Mouse (Mus musculus) left cerebral cortex, adult 2 months (tissue): ENCODE results near the gene Dpm2. TPM values are rescaled to one million over a fixed set of nuclear protein-coding genes. Genes with fewer than 3 reads are reported as not detected.

Experiments
- DNase-seq, 2 experiments: peaks; one replicate each; pipeline ENCODE4 v3.0.0; 2021 to 2022; ENCODE audit warnings: low spot score in 2 of 2, mixed read lengths in 1 of 2; ENCODE audit errors: extremely low spot score in 1 of 2
- H3K27ac ChIP-seq: fragments of 200-600 bp; 2 replicates; pipeline ENCODE4 v1.8.1; 2022
- H3K4me3 ChIP-seq: fragments of 200-600 bp; 2 replicates; pipeline ENCODE4 v1.8.1; 2022
- CTCF ChIP-seq: fragments of 200-600 bp; IDR thresholded peaks from 2 replicates; pipeline ENCODE4 v1.8.1; 2022; ENCODE audit warnings: antibody characterized with exemption, mild to moderate bottlenecking, moderate library complexity
- intact Hi-C: fragments of 180-260 bp; cut with DNase I; formaldehyde crosslinking; loops from one replicate; pipeline ENCODE4 v1.15.1; 2025
- total RNA-seq, 2 experiments: library from RNA; stranded (reverse); gene quantifications; 2 replicates each; pipeline ENCODE4 v1.2.3; 2021

Gene Dpm2
- total RNA-seq, 2 experiments from 2014 or later = 79.4 to 82.6 TPM

GRCm38 (mm10) chr2:32547964-32548739 lies 22.5 kb upstream of the Dpm2 start:
- Histone ChIP-seq H3K27ac (no peak overlapping the region; the same call in 1 of the 2 replicates), H3K4me3 (no peak overlapping the region)
- no peak for TF ChIP-seq CTCF
- intact Hi-C loops = no loop called here
- no peak for DNase-seq

GRCm38 (mm10) chr2:32549171-32549570 lies 21.5 kb upstream of the Dpm2 start:
- DNase-seq = no peak
- no peak overlapping the region for H3K4me3 ChIP-seq
- intact Hi-C loops = no loop called here
- no peak for TF ChIP-seq CTCF
- H3K27ac ChIP-seq = peak overlapping the region; percentile 5; the same call in 1 of the 2 replicates

GRCm38 (mm10) chr2:32549764-32550163 lies 20.9 kb upstream of the Dpm2 start:
- DNase-seq = peak in 1 of 2 experiments; percentile 36
- Histone ChIP-seq H3K4me3 (no peak overlapping the region), H3K27ac (peak overlapping the region; percentile 41; the same call in 1 of the 2 replicates)
- intact Hi-C loops = no loop called here
- TF ChIP-seq CTCF = no peak

GRCm38 (mm10) chr2:32551236-32551635 lies 19.4 kb upstream of the Dpm2 start:
- DNase-seq = no peak
- Histone ChIP-seq H3K4me3 (no peak overlapping the region), H3K27ac (no peak overlapping the region)
- intact Hi-C loops = no loop called here
- TF ChIP-seq CTCF = no peak

GRCm38 (mm10) chr2:32553592-32554148 lies 17.0 kb upstream of the Dpm2 start:
- H3K4me3 ChIP-seq = no peak overlapping the region
- no peak for DNase-seq
- TF ChIP-seq CTCF = no peak
- intact Hi-C loops = no loop called here
- no peak overlapping the region for H3K27ac ChIP-seq

GRCm38 (mm10) chr2:32555484-32555883 lies 15.2 kb upstream of the Dpm2 start:
- no peak for DNase-seq
- Histone ChIP-seq H3K27ac (no peak overlapping the region; the same call in 1 of the 2 replicates), H3K4me3 (no peak overlapping the region)
- no peak for TF ChIP-seq CTCF
- intact Hi-C loops = no loop called here

GRCm38 (mm10) chr2:32556019-32556418 lies 14.6 kb upstream of the Dpm2 start:
- H3K4me3 ChIP-seq = no peak overlapping the region
- intact Hi-C loops = no loop called here
- no peak for TF ChIP-seq CTCF
- DNase-seq = no peak
- peak overlapping the region; percentile 19; the same call in 1 of the 2 replicates for H3K27ac ChIP-seq

- H3K4me3 ChIP-seq = no peak overlapping the region
- no peak for DNase-seq
These were observed 11.1 kb upstream of the Dpm2 start for GRCm38 (mm10) chr2:32559570-32559969.

GRCm38 (mm10) chr2:32566536-32567063 lies 4.1 kb upstream of the Dpm2 start:
- peak; percentile 61 to 64 for DNase-seq
- TF ChIP-seq CTCF = peak; percentile 92
- Histone ChIP-seq H3K4me3 (no peak overlapping the region), H3K27ac (no peak overlapping the region)
- intact Hi-C loops = loop anchor here (1.0 to 2.0 kb wide), 3 partner anchors 31 to 170 kb away; partner anchors contain the start of gene Fam102a

More at GRCm38 (mm10) chr2:32559570-32559969, 11.1 kb upstream of the Dpm2 start:
- intact Hi-C loops = no loop called here
- no peak for TF ChIP-seq CTCF
- peak overlapping the region; percentile 78 for H3K27ac ChIP-seq

GRCm38 (mm10) chr2:32568149-32568548 lies 2.5 kb upstream of the Dpm2 start:
- Histone ChIP-seq H3K4me3 (no peak overlapping the region), H3K27ac (no peak overlapping the region)
- no peak for TF ChIP-seq CTCF
- no peak for DNase-seq
- intact Hi-C loops = no loop called here

GRCm38 (mm10) chr2:32568941-32569340 lies 1.7 kb upstream of the Dpm2 start:
- Histone ChIP-seq H3K4me3 (no peak overlapping the region), H3K27ac (no peak overlapping the region)
- intact Hi-C loops = no loop called here
- no peak for DNase-seq
- TF ChIP-seq CTCF = no peak

GRCm38 (mm10) chr2:32572196-32572595 lies 1.5 kb downstream of the Dpm2 start:
- H3K4me3 ChIP-seq = no peak overlapping the region
- DNase-seq = no peak
- intact Hi-C loops = no loop called here
- no peak for TF ChIP-seq CTCF
- no peak overlapping the region for H3K27ac ChIP-seq
